Mouse (Mus musculus): ENCODE results near the gene Rasgef1b.

Rasgef1b gene

DNA sequence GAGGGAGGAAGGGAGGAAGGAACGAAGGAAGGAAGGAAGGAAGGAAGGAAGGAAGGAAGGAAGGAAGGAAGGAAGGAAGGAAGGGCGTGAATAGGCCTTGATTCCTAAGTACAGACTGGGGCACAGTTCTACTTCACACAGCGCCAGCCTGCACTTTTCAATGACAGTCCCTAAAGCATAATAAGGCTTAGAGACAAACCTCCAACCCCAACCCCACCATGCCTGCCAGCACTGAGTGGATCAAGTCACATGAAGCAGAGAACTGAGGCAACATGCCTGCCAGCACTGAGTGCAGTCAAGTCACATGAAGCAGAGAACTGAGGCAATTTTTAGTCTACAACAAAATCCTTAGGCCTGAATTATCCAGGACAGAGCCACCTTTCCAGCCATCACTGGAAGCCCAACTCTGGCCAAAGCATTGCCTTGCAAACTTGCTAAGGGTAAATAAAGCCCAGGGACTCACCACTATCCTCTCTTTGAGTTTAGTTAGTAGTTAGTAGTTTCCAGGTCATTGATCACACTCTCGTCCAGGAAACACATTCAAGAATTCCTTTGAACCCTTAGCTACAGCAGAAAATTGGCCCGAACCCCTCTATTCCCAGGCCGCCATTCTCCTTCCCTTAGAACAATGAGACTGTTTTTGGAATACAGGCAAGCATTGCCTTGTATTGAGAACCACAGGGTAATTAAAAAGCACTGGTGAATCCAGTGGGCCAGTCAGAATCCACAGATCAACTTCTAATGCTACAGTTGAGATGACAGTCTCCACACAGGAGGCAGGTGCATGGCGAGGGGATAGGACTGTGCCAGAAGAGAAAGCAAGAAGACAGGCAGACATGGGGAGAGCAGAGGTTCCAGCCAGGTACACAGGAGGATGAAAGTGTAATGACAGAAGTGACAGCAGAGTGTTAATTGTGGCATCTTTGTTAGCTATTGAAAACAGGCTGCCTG is 513.4 kb downstream of the Rasgef1b start:
- no peak for DNase-seq (ENCODE audit: low spot score)

DNA sequence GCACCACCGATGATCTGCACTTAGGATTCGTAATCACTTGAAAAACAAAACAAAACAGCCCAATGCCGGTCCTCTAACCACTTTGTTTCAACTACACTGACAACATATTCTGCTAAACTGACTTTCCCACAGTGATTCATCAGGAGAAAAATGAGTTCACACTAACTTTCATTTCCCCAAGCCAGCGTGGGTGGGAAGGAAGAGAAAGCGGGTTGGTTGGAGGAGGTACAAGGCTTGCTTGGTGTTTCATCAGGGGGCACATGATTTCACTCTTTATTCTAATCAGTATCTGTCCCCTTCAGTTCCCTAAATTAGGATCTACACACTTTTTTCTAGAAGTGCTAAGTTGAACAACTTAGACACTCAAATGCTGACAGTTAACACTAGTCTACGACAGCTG is 514.5 kb downstream of the Rasgef1b start:
- peak; percentile 21 for DNase-seq (ENCODE audit: low spot score)

DNA sequence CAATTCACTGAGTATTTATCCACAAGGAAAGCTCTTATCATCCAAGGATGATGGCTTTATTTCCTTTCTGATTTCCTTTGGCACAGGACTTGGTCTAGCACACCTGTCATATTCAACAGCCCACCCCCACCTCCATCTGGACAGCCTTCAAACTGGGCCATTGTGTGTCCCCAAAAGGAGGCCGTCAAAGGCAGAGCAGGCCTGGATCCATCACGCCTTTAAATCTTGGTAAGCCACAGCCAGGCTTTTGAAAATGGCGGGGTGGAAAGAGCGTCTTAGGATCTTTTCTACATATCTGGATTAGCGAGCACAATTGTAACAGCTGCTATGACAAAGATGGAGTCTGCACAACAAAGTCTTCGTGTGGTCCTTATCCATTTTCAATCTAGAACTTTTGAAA is 515.7 kb downstream of the Rasgef1b start:
- no peak for DNase-seq (ENCODE audit: low spot score)

DNA sequence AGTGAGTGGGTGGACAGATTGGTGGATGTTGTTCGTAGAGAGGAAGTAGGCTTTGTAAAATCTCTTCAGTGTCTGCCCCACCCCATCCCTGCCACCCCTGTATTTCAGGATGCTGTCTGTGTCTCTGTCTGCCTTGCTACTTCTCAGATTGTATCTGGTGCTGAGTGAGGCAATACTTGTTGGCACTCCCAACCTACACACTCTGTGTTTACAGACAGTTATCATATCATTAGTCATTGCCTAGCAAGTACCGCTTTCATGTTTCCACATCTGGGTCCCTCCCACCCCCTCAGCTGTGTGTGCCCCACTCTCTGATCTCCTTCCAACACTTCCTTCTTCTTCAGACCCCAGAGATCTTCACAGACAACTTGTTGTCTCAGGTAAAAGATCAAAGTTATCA is 525.4 kb downstream of the Rasgef1b start:
- no peak for DNase-seq (ENCODE audit: low spot score)

- DNase-seq (ENCODE audit: low spot score), result peak; percentile 52
Observed at GRCm38 (mm10) chr5:99202074-99202837, 526.6 kb downstream of the Rasgef1b start.

DNA sequence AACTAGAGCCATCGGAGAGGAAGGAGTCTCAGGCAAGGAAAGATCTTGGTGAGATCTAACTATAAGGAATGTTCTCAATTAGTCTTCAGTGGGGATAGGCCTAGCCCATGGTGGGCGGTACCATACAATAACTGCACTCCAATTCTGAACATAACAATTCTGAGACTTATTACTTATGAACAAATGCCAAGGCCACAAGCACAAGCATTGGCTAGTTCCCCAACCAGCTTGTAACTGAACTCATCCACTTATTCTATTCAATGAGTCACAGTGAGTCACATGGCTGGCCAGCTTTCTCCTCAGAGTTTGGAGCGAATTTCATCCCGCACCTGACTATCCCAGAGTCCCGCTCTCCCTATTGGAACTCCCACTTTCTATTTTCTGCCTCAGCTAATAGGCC is 533.4 kb downstream of the Rasgef1b start:
- DNase-seq (ENCODE audit: low spot score), result no peak

GRCm38 (mm10) chr5:99190941-99191800 is 537.7 kb downstream of the Rasgef1b start:
- DNase-seq (ENCODE audit: low spot score), result no peak

- no peak for DNase-seq (ENCODE audit: low spot score)
Observed at GRCm38 (mm10) chr5:99183637-99184036, 545.2 kb downstream of the Rasgef1b start.

DNA sequence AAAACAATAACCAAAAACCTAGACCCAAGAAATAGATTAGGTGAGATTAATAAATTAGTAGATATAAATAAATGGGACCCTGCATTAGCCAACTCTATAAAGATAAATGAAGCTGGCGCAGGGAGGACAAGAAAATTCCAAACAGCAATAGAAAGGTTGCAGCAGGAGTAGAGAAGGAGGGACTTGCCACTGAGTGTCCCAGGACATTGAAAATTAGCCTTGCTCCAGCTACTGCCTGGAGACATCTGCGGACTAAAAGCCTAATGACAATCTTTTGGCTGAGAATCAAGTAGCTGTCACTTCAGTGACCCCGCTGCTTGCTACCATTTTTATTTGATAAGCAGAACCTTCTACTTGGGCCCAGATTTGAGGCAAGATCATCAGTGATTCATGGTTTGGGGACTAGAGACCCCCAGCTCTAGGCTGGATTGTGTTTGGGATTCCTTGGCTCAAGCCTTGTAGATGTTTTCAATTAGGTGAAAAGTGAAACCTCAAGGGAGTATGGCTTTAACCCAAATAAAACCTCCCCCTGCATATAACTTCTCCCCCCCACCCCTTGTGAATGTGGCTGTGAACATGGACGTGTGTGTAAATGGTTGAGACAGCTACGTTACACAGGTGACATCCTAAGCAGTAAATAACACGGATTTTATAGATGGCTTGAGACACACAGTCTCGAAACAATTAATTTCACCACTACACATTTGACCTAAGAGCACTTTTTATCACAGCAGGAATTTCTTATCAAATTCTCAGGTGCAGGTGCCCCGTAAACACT is 554.1 kb downstream of the Rasgef1b start:
- DNase-seq (ENCODE audit: low spot score), result no peak

DNA sequence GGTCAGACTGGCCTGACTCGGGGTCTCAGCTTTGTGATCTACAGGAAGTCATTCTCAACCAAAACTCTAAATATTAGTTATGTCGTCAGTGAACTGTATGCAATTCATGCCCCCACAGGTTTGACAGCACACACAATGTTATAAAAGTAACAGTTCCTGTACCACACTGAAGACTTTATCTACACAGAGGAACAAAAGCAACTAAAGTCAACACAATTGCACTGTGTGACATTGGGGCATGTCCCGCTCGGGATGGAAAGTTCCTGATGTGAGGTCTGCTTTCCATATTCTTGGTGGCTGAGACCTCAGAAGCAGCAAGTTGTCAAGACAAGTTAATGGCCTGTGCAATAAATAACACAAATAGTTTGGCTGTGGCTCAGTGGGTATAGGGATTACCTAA is 559.0 kb downstream of the Rasgef1b start:
- no peak for DNase-seq (ENCODE audit: low spot score)

DNA sequence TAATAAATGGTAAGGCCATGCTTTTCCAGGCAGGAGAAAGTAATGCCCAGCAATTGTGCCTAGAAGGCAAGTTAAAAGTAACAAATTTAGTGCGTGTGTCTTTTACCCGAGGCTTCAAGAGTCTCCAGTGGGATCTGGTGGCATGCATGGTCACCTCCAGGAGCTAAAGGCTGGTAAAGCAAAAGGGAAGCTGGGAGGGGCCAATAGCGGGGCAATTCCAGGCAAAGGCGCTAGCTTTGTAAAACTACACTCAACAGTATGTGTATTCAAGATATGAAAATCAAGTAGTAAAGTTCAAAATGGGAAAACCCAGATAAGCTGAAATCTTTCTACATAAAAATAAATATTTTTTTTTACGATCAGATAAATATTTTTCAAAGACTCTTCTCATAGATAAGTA is 561.1 kb downstream of the Rasgef1b start:
- DNase-seq (ENCODE audit: low spot score), result no peak

All from adipocyte (in vitro differentiated cells).